8 mouse cellular contexts compared by ENCODE assay signal in the genomic region with DNA sequence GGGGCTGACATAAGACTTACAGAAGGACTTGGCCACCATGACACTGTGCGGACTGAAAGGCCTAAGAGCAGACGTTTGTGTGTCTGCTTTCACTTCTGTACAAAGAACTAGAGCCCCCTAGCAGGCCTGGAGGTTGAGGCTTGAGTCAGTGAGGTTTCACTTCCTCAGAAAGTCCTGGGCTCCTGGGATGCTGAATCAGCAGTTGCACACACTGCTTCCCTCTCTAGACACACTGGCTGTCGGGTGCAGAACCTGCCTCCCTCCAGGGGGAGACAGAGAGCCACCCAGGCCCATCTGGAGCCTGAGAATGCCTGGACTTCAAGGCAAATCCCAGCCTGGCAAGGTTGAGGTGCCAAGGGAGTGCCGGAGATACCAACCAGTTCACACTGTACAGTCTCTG. TPM values are rescaled to one million over a fixed set of nuclear protein-coding genes. Genes with fewer than 3 reads are reported as not detected.
A peak's percentile ranks its signal among the peaks of the same experiment; 100 is the strongest.
DNase-seq lines count a peak whose midpoint lies in the region; ATAC-seq and TF ChIP-seq lines count a peak whose summit lies in the region.

No protein-coding gene starts in this region.

- 71% methylated on average over 4 of the region's 4 CpGs for WGBS in neural tube, embryonic 15.5 days

- H3K27me3 ChIP-seq in G1E (ENCODE audit: insufficient read depth, low read length) = peaks cover 67% of the 10 kb centered on the region
- peaks cover 68% of the 10 kb centered on the region for H3K27me3 ChIP-seq in megakaryocyte, embryonic 14.5 days (replicated peaks)
- no peaks in the 10 kb centered on the region for H3K27me3 ChIP-seq in neural tube, embryonic 15.5 days (replicated peaks)

- DNase-seq in G1E (ENCODE audit: low spot score) = peak; percentile 41
- peak; percentile 90 for DNase-seq in adrenal gland, postnatal 10 days
- DNase-seq in frontal cortex, adult 2 months (ENCODE audit: extremely low spot score in 1 of 2, low spot score in 1 of 2) = peak; percentile 63 to 88
- DNase-seq in heart, postnatal 4 days = peak; percentile 82
- DNase-seq in left cerebral cortex, adult 11 months (ENCODE audit: low spot score) = peak; percentile 73
- peak; percentile 46 to 68 for DNase-seq in spleen, postnatal 14 days (ENCODE audit: low spot score in 2 of 2)

- H3K4me1 ChIP-seq in G1E (ENCODE audit: insufficient read depth, low read depth, low read length) = peaks cover 10% of the 10 kb centered on the region; the same call in 1 of the 2 replicates
- H3K4me1 ChIP-seq in megakaryocyte, embryonic 14.5 days = peaks cover 44% of the 10 kb centered on the region
- H3K4me1 ChIP-seq in neural tube, embryonic 15.5 days = peaks cover 12% of the 10 kb centered on the region; the same call in 1 of the 2 replicates

- H3K4me3 ChIP-seq in G1E (ENCODE audit: low read depth, low read length) = no peak overlapping the region
- H3K4me3 ChIP-seq in megakaryocyte, embryonic 14.5 days (replicated peaks) = peak overlapping the region; percentile 83
- no peak overlapping the region for H3K4me3 ChIP-seq in neural tube, embryonic 15.5 days (replicated peaks)

- H3K27ac ChIP-seq in neural tube, embryonic 15.5 days (replicated peaks) = no peak overlapping the region

- H3K36me3 ChIP-seq in G1E (replicated peaks) = no peaks in the 10 kb centered on the region
- H3K36me3 ChIP-seq in megakaryocyte, embryonic 14.5 days (replicated peaks; ENCODE audit: low read length) = no peaks in the 10 kb centered on the region
- no peaks in the 10 kb centered on the region for H3K36me3 ChIP-seq in neural tube, embryonic 15.5 days

- no peak overlapping the region for H3K9ac ChIP-seq in neural tube, embryonic 15.5 days (replicated peaks)

- H3K4me2 ChIP-seq in neural tube, embryonic 15.5 days = no peak overlapping the region

- no peak for ATAC-seq in G1E (ENCODE audit: extremely low read depth, insufficient number of reproducible peaks, low FRiP score, poor library complexity, severe bottlenecking)
- no peak for ATAC-seq in neural tube, embryonic 15.5 days (ENCODE audit: low FRiP score)

- no peaks in the 10 kb centered on the region for H3K9me3 ChIP-seq in G1E (replicated peaks)
- H3K9me3 ChIP-seq in megakaryocyte, embryonic 14.5 days = no peaks in the 10 kb centered on the region
- no peaks in the 10 kb centered on the region for H3K9me3 ChIP-seq in neural tube, embryonic 15.5 days (replicated peaks)

- peak; percentile 61 for TF ChIP-seq CTCF in G1E (IDR thresholded peaks at IDR 0.05; ENCODE audit: low read depth, low read length)

RNA-seq across cellular contexts. Expression of gene Mybph, which starts 3.1 kb away (rescaled TPM):
- not detected in 2 replicates for total RNA-seq in G1E (2014; fragmentation: Nextera tagmentation)
- 0.05 TPM in 1 of 2 replicates, not detected in the other for total RNA-seq in G1E (2017)
- not detected in 2 replicates for polyA plus RNA-seq in G1E (2012)
- 1 to 10 TPM; 4.2 to 5.0 TPM for total RNA-seq in adrenal gland, postnatal 10 days (2021)
- polyA plus RNA-seq in frontal cortex, adult 2 months (2012; rRNA removed) = 0.50 and 1.0 TPM in 2 replicates
- not detected for total RNA-seq in heart, postnatal 4 days (2021)
- not detected in 2 replicates for polyA plus RNA-seq in megakaryocyte, embryonic 14.5 days (2012; ENCODE audit: insufficient read depth, low replicate concordance)
- 2.7 and 4.4 TPM in 2 replicates for polyA plus RNA-seq in neural tube, embryonic 15.5 days (2015; fragmentation: Nextera tagmentation; extraction: Ambion mirVana)

RNA-seq across cellular contexts. Expression of gene Chil1, which starts 14.4 kb away (rescaled TPM):
- total RNA-seq in G1E (2014; fragmentation: Nextera tagmentation) (not detected in 2 replicates), G1E (2017) (not detected in 2 replicates)
- polyA plus RNA-seq in G1E (2012) = not detected in 2 replicates
- total RNA-seq in adrenal gland, postnatal 10 days (2021) = 1 to 10 TPM; 1.4 to 2.4 TPM
- polyA plus RNA-seq in frontal cortex, adult 2 months (2012; rRNA removed) = 23.1 and 23.6 TPM in 2 replicates
- total RNA-seq in heart, postnatal 4 days (2021) = under 1 TPM; 0.33 to 0.65 TPM
- 5.0 TPM in 1 of 2 replicates, not detected in the other for polyA plus RNA-seq in megakaryocyte, embryonic 14.5 days (2012; ENCODE audit: insufficient read depth, low replicate concordance)
- 2.0 and 2.1 TPM in 2 replicates for polyA plus RNA-seq in neural tube, embryonic 15.5 days (2015; fragmentation: Nextera tagmentation; extraction: Ambion mirVana)

RNA-seq across cellular contexts. Expression of gene Adora1, which starts 38.8 kb away (rescaled TPM):
- total RNA-seq in G1E (2014; fragmentation: Nextera tagmentation) = not detected in 2 replicates
- 0.06 and 0.16 TPM in 2 replicates for total RNA-seq in G1E (2017)
- not detected in 2 replicates for polyA plus RNA-seq in G1E (2012)
- 10 to 100 TPM; 70.4 to 83.0 TPM for total RNA-seq in adrenal gland, postnatal 10 days (2021)
- polyA plus RNA-seq in frontal cortex, adult 2 months (2012; rRNA removed) = 87.1 and 88.6 TPM in 2 replicates
- 1 to 10 TPM; 9.3 to 9.9 TPM for total RNA-seq in heart, postnatal 4 days (2021)
- polyA plus RNA-seq in megakaryocyte, embryonic 14.5 days (2012; ENCODE audit: insufficient read depth, low replicate concordance) = 0.50 TPM in 1 of 2 replicates, not detected in the other
- 23.8 and 28.8 TPM in 2 replicates for polyA plus RNA-seq in neural tube, embryonic 15.5 days (2015; fragmentation: Nextera tagmentation; extraction: Ambion mirVana)

Comparison
In these comparisons a context has a peak if more than half of its experiments do, and no peak if none do; other contexts are left out.
1. RNA of gene Adora1, which starts 38.8 kb away (polyA plus RNA-seq): 87.1 to 88.6 TPM in frontal cortex, adult 2 months and 23.8 to 28.8 TPM in neural tube, embryonic 15.5 days; 0.50 TPM in megakaryocyte, embryonic 14.5 days and not detected in G1E; every median in the first group is over 10 times any median in the second.
2. Peak in every context shown above with its lines, with median percentiles within 50 percentile points of each other: DNase-seq.